Mouse (Mus musculus): ENCODE data around the gene Uqcrq. TPM values are rescaled to one million over a fixed set of nuclear protein-coding genes. Genes with fewer than 3 reads are reported as not detected.
A peak's percentile ranks its signal among the peaks of the same experiment; 100 is the strongest.

Gene Uqcrq
- polyA plus RNA-seq, 1 experiment from 2014 or later: 819 TPM

GRCm38 (mm10) chr11:53469968-53470695 lies 39.5 kb upstream of the Uqcrq start, which contains the start of gene Gm9837:
Gm9837 (minus strand) TSS chr11:53470479.
- Histone ChIP-seq H3K27me3 (replicated peaks; ENCODE audit: control insufficient read depth, insufficient read depth, low read length) (peaks cover 16% of the 10 kb centered on the region), H3K9ac (ENCODE audit: low read length) (peak within 1 kb of the TSS; percentile 44; the same call in 1 of the 2 replicates), H3K36me3 (ENCODE audit: control insufficient read depth, insufficient read depth, low read length) (no peaks in the 10 kb centered on the region), H3K9me3 (replicated peaks; ENCODE audit: control insufficient read depth, low read length) (no peaks in the 10 kb centered on the region), H3K4me3 (ENCODE audit: low read depth, low read length) (peak within 1 kb of the TSS; percentile 10), H3K27ac (ENCODE audit: low read depth, low read length) (peak within 1 kb of the TSS; percentile 2; the same call in 1 of the 2 replicates), H3K4me2 (ENCODE audit: low read length) (peak within 1 kb of the TSS; percentile 48), H3K4me1 (ENCODE audit: control insufficient read depth, insufficient read depth, low read length) (peaks cover 17% of the 10 kb centered on the region)
- ATAC-seq: peak; percentile 89
- DNase-seq (ENCODE audit: low spot score): peak; percentile 96
- WGBS: 1% methylated on average over 29 of the region's 29 CpGs

DNA sequence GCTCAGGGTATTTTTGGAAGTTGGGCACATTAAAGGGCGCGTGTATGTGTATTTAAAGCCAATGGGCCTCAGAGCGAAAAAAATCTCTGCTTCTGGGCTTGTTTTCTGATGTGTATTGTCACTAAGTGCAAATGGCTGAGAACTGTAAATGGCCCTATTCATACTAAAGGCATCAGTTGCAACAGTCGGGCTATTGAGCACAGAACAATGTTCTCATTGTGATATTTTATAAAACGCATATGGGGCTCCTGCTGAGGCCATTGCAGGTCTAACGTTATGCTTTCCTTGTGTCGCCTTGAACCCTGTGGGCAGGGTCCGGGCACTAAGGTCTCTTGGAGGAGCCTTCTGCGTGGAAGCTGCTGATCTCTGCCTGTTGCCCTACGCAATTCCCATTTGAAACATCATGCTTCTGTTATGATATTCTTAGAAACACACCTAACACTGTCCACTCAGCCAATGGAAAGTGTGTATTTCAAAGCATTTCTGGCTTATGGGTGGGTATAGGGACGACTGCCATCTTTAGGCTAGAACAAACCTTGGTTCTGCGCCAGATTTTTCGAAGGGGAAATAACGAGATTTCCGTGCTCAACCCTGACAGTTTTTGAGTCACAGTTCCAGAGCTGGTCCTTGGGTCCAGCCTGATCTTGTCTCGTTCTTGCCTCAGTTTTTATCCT lies 38.8 kb upstream of the Uqcrq start:
- no peak overlapping the region for H3K9ac ChIP-seq (ENCODE audit: low read length)
- peaks cover 10% of the 10 kb centered on the region for H3K4me1 ChIP-seq (ENCODE audit: control insufficient read depth, insufficient read depth, low read length)
- peaks cover 23% of the 10 kb centered on the region for H3K27me3 ChIP-seq (replicated peaks; ENCODE audit: control insufficient read depth, insufficient read depth, low read length)
- H3K36me3 ChIP-seq (ENCODE audit: control insufficient read depth, insufficient read depth, low read length): no peaks in the 10 kb centered on the region
- 0 out of 2 replicates have a peak overlapping the region, but pooled peaks have one; percentile 10 for H3K4me3 ChIP-seq (ENCODE audit: low read depth, low read length)
- no peak overlapping the region for H3K27ac ChIP-seq (ENCODE audit: low read depth, low read length)
- no peaks in the 10 kb centered on the region for H3K9me3 ChIP-seq (replicated peaks; ENCODE audit: control insufficient read depth, low read length)
- ATAC-seq (peak; percentile 18; the same call in 1 of the 2 replicates), DNase-seq (ENCODE audit: low spot score) (no peak)
- H3K4me2 ChIP-seq (ENCODE audit: low read length): peak overlapping the region; percentile 48
- 23% methylated on average over 16 of the region's 16 CpGs for WGBS

- H3K27me3 ChIP-seq (replicated peaks; ENCODE audit: control insufficient read depth, insufficient read depth, low read length): peaks cover 51% of the 10 kb centered on the region
- DNase-seq (ENCODE audit: low spot score) (peak; percentile 82), ATAC-seq (peak; percentile 54; the same call in 1 of the 2 replicates)
- H3K36me3 ChIP-seq (ENCODE audit: control insufficient read depth, insufficient read depth, low read length): no peaks in the 10 kb centered on the region
- peaks cover 18% of the 10 kb centered on the region for H3K4me1 ChIP-seq (ENCODE audit: control insufficient read depth, insufficient read depth, low read length)
- 8% methylated on average over 40 of the region's 40 CpGs for WGBS
- peak overlapping the region; percentile 51 for H3K4me2 ChIP-seq (ENCODE audit: low read length)
- no peak overlapping the region for H3K27ac ChIP-seq (ENCODE audit: low read depth, low read length)
- peak overlapping the region; percentile 48 for H3K9ac ChIP-seq (ENCODE audit: low read length)
- peak overlapping the region; percentile 28 for H3K4me3 ChIP-seq (ENCODE audit: low read depth, low read length)
- H3K9me3 ChIP-seq (replicated peaks; ENCODE audit: control insufficient read depth, low read length): no peaks in the 10 kb centered on the region
Measured at GRCm38 (mm10) chr11:53466231-53466971, 35.8 kb upstream of the Uqcrq start.

DNA sequence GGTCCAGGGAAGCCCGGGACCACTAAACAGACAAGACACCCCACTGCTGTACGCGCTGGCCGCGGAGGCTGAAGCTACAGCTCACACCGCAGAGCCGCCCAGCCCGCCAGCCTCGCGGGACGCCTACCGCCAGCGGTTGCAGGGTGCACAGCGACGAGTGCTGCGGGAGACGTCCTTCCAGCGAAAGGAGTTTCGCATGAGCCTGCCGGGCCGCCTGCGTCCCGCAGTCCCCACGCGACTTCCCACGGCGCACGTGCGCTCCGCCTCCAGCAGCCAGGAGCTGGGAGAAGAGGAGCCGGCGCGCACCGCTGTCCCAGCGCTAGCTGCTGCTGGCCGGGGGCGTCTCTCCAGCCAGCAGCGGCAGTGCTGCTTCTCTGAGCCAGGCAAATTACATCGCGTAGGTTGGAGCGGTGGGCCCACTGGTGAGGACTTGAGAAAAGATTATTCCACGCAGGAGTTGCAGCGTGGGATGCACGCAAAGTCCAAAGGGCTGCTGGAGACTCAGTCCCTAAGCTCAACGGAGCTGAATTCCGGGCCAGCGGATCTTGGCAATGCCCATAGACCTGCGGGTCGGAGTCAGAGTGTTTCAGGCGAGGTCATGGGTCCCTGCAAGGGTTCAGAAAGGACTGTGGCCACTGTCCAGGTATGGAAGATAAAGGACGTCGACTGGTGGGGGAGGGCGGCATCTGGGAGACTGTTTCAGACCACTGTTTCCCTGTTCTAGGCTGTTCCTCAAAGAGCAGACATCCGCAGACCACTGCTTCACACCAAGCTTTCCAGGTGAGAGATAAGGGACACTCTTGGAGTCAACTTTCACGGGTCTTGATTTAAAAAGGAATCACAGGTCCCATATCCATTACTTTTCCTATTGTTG lies 33.2 kb upstream of the Uqcrq start:
- Histone ChIP-seq H3K9me3 (replicated peaks; ENCODE audit: control insufficient read depth, low read length) (no peaks in the 10 kb centered on the region), H3K27me3 (replicated peaks; ENCODE audit: control insufficient read depth, insufficient read depth, low read length) (peaks cover 54% of the 10 kb centered on the region), H3K9ac (ENCODE audit: low read length) (peak overlapping the region; percentile 46), H3K27ac (ENCODE audit: low read depth, low read length) (no peak overlapping the region), H3K4me2 (ENCODE audit: low read length) (peak overlapping the region; percentile 74), H3K36me3 (ENCODE audit: control insufficient read depth, insufficient read depth, low read length) (no peaks in the 10 kb centered on the region), H3K4me1 (ENCODE audit: control insufficient read depth, insufficient read depth, low read length) (peaks cover 14% of the 10 kb centered on the region), H3K4me3 (ENCODE audit: low read depth, low read length) (peak overlapping the region; percentile 35)
- DNase-seq (ENCODE audit: low spot score): peak; percentile 51
- ATAC-seq: no peak
- WGBS: 6% methylated on average over 54 of the region's 55 CpGs

DNA sequence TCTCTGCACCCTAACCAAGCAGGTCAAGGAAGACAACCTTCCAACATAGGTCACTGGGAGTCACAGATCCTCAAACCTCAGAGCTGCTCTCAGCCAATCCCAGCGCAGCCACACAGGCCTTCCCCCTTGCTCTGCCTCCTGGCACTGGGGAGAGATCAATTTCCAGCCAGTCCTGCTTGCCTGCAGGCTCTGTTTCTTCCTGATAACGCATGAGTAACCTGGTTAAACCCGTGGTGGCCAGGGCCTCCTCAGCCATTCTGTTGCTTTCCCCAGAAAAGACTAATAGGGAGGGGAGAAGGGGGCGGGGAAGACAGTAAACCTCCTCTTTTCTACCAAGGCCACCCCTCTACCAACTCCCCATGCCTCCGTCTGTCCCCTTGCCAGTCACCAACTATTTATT lies 31.1 kb upstream of the Uqcrq start:
- H3K27ac ChIP-seq (ENCODE audit: low read depth, low read length): no peak overlapping the region
- ATAC-seq (no peak), DNase-seq (ENCODE audit: low spot score) (no peak)
- no peaks in the 10 kb centered on the region for H3K36me3 ChIP-seq (ENCODE audit: control insufficient read depth, insufficient read depth, low read length)
- peaks cover 67% of the 10 kb centered on the region for H3K27me3 ChIP-seq (replicated peaks; ENCODE audit: control insufficient read depth, insufficient read depth, low read length)
- no peak overlapping the region for H3K9ac ChIP-seq (ENCODE audit: low read length)
- H3K4me1 ChIP-seq (ENCODE audit: control insufficient read depth, insufficient read depth, low read length): peaks cover 12% of the 10 kb centered on the region
- WGBS: 18% methylated on average over 5 of the region's 5 CpGs
- H3K4me2 ChIP-seq (ENCODE audit: low read length): no peak overlapping the region
- H3K4me3 ChIP-seq (ENCODE audit: low read depth, low read length): no peak overlapping the region
- no peaks in the 10 kb centered on the region for H3K9me3 ChIP-seq (replicated peaks; ENCODE audit: control insufficient read depth, low read length)

DNA sequence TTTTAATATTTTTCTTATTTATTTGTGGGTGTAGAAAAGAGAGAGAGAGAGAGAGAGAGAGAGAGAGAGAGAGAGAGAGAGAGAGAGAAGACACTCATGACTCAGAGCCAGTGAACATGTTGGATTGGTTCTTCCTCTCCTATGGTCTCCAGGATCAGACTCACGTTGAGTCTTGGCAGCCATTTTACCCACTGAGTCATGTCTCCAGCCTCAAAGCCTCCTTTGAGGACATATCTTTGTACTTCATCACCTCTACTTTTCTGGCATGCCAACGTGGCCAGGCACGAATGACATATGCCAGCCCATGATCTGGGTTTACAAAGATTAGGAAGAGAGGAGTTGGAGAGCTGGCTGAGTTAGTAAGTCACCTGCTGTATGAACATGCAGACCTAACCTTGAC lies 29.6 kb upstream of the Uqcrq start:
- Histone ChIP-seq H3K9me3 (replicated peaks; ENCODE audit: control insufficient read depth, low read length) (no peaks in the 10 kb centered on the region), H3K36me3 (ENCODE audit: control insufficient read depth, insufficient read depth, low read length) (no peaks in the 10 kb centered on the region), H3K27me3 (replicated peaks; ENCODE audit: control insufficient read depth, insufficient read depth, low read length) (peaks cover 60% of the 10 kb centered on the region), H3K4me1 (ENCODE audit: control insufficient read depth, insufficient read depth, low read length) (peaks cover 8% of the 10 kb centered on the region), H3K27ac (ENCODE audit: low read depth, low read length) (no peak overlapping the region), H3K9ac (ENCODE audit: low read length) (no peak overlapping the region), H3K4me3 (ENCODE audit: low read depth, low read length) (no peak overlapping the region), H3K4me2 (ENCODE audit: low read length) (no peak overlapping the region)
- DNase-seq (ENCODE audit: low spot score): no peak
- ATAC-seq: no peak
- 84% methylated on average over 3 of the region's 3 CpGs for WGBS

DNA sequence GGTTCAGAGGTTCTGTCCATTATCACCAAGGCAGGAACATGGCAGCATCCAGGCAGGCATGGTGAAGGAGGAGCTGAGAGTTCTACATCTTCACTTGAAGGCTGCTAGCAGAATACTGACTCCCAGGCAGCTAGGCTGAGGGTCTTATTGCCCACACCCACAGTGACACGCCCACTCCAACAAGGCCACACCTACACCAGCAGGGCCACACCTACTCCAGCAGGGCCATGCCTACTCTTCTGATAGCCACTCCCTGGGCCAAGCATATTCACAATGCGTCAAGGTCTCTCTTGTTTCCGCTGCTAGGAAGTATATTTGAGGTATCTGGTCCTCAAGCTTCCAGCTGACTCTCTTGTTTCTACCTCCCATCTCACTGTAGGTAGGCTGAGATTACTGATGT lies 28.4 kb upstream of the Uqcrq start:
- Histone ChIP-seq H3K9ac (ENCODE audit: low read length) (no peak overlapping the region), H3K4me2 (ENCODE audit: low read length) (no peak overlapping the region), H3K4me1 (ENCODE audit: control insufficient read depth, insufficient read depth, low read length) (peaks cover 8% of the 10 kb centered on the region), H3K4me3 (ENCODE audit: low read depth, low read length) (no peak overlapping the region), H3K27me3 (replicated peaks; ENCODE audit: control insufficient read depth, insufficient read depth, low read length) (peaks cover 48% of the 10 kb centered on the region), H3K27ac (ENCODE audit: low read depth, low read length) (no peak overlapping the region), H3K36me3 (ENCODE audit: control insufficient read depth, insufficient read depth, low read length) (no peaks in the 10 kb centered on the region), H3K9me3 (replicated peaks; ENCODE audit: control insufficient read depth, low read length) (no peaks in the 10 kb centered on the region)
- 67% methylated on average over 3 of the region's 3 CpGs for WGBS
- no peak for ATAC-seq
- no peak for DNase-seq (ENCODE audit: low spot score)

DNA sequence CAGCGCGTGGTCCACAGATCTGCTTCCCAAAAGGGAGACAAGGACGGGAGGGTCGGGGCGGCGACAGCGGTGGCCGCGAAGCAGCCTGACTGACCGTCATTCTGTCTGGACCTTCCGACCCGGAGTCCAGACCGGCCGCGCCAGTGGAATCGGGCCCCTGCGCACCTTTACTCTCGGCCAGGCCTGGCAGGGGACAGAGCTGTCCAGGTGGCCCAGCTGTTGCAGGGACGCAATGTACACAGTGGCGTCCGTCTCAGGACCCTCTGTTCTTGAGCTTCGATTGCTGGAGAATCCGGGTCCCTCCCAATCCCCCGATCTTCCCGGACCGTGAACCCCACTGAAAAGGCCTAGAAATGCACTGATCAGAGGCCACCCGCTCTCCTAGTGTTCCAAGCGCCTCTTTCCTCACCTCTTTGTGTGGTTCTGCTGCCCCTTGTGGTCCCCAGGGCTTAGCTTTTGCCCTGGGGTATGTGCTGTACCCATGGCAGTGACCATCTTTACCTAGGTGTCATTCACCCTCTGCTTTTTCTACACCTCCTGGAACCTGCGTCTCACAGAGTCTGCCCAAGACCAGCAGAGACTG lies 26.8 kb upstream of the Uqcrq start:
- 5% methylated on average over 29 of the region's 29 CpGs for WGBS
- Histone ChIP-seq H3K9ac (ENCODE audit: low read length) (peak overlapping the region; percentile 58), H3K4me2 (ENCODE audit: low read length) (peak overlapping the region; percentile 78), H3K4me3 (ENCODE audit: low read depth, low read length) (peak overlapping the region; percentile 39), H3K36me3 (ENCODE audit: control insufficient read depth, insufficient read depth, low read length) (no peaks in the 10 kb centered on the region), H3K27ac (ENCODE audit: low read depth, low read length) (no peak overlapping the region), H3K9me3 (replicated peaks; ENCODE audit: control insufficient read depth, low read length) (no peaks in the 10 kb centered on the region), H3K27me3 (replicated peaks; ENCODE audit: control insufficient read depth, insufficient read depth, low read length) (peaks cover 33% of the 10 kb centered on the region), H3K4me1 (ENCODE audit: control insufficient read depth, insufficient read depth, low read length) (no peaks in the 10 kb centered on the region)
- DNase-seq (ENCODE audit: low spot score): no peak
- no peak for ATAC-seq
